Mouse (Mus musculus) forebrain, embryonic 15.5 days (tissue): ENCODE data around the gene Cmas. TPM values are rescaled to one million over a fixed set of nuclear protein-coding genes. Genes with fewer than 3 reads are reported as not detected.
A peak's percentile ranks its signal among the peaks of the same experiment; 100 is the strongest.

Experiments used
- ATAC-seq: fragments of 200-750 bp; cut with Nextera tagmentation; replicated peaks from 2 replicates; pipeline ENCODE4 v1.8.0; 2017; ENCODE audit warnings: mild to moderate bottlenecking, moderate TSS enrichment, moderate library complexity
- H3K27ac ChIP-seq: fragments of 300-500 bp; sonication (generic); replicated peaks from 2 replicates; pipeline ENCODE4 v1.5.1; 2015; ENCODE audit warnings: mild to moderate bottlenecking, inconsistent platforms
- H3K27me3 ChIP-seq: fragments of 300-500 bp; sonication (generic); 2 replicates; pipeline ENCODE4 v1.6.1; 2015; ENCODE audit warnings: inconsistent platforms
- H3K36me3 ChIP-seq: fragments of 300-500 bp; sonication (generic); 2 replicates; pipeline ENCODE4 v1.6.1; 2015; ENCODE audit warnings: mild to moderate bottlenecking, inconsistent platforms
- H3K4me1 ChIP-seq: fragments of 300-500 bp; sonication (generic); 2 replicates; pipeline ENCODE4 v1.6.1; 2015; ENCODE audit warnings: inconsistent platforms
- H3K4me2 ChIP-seq: fragments of 300-500 bp; sonication (generic); replicated peaks from 2 replicates; pipeline ENCODE4 v1.6.1; 2015; ENCODE audit warnings: mild to moderate bottlenecking, inconsistent platforms
- H3K4me3 ChIP-seq: fragments of 300-500 bp; sonication (generic); 2 replicates; pipeline ENCODE4 v1.5.1; 2015; ENCODE audit warnings: mild to moderate bottlenecking, inconsistent platforms
- H3K9ac ChIP-seq: fragments of 300-500 bp; sonication (generic); replicated peaks from 2 replicates; pipeline ENCODE4 v1.6.1; 2015; ENCODE audit warnings: mild to moderate bottlenecking, inconsistent platforms
- H3K9me3 ChIP-seq: fragments of 300-500 bp; sonication (generic); 2 replicates; pipeline ENCODE4 v1.6.1; 2016; ENCODE audit warnings: inconsistent platforms
- WGBS: fragments of 180-500 bp; shearing (Covaris S2); methylation state at CpG from one replicate; pipeline ENCODE4 v1.1.7; 2015; ENCODE audit warnings: mixed read lengths; 5-methylcytosine and 5-hydroxymethylcytosine counted together
- polyA plus RNA-seq: library from polyadenylated mRNA; unstranded; fragments of >200 nt; fragmentation: Nextera tagmentation; extraction: Ambion mirVana; gene quantifications from 2 replicates; pipeline ENCODE4 v1.2.1, GENCODE M21; 2015

Cmas gene
- polyA plus RNA-seq, 1 experiment from 2014 or later, result 160 TPM

- Histone ChIP-seq H3K9ac (no peak overlapping the region), H3K27ac (no peak overlapping the region), H3K4me2 (no peak overlapping the region), H3K9me3 (no peaks in the 10 kb centered on the region), H3K4me3 (no peak overlapping the region), H3K4me1 (peaks cover 8% of the 10 kb centered on the region; the same call in 1 of the 2 replicates), H3K36me3 (no peaks in the 10 kb centered on the region), H3K27me3 (no peaks in the 10 kb centered on the region)
- no peak for ATAC-seq
- 73% methylated on average over 7 of the region's 7 CpGs for WGBS
Observed at GRCm38 (mm10) chr6:142799704-142800374, 43.4 kb downstream of the Cmas start.

GRCm38 (mm10) chr6:142801687-142802086 lies 45.2 kb downstream of the Cmas start:
- Histone ChIP-seq H3K9me3 (no peaks in the 10 kb centered on the region), H3K27ac (no peak overlapping the region), H3K4me3 (no peak overlapping the region), H3K4me2 (no peak overlapping the region), H3K9ac (no peak overlapping the region), H3K4me1 (peaks cover 8% of the 10 kb centered on the region; the same call in 1 of the 2 replicates), H3K27me3 (no peaks in the 10 kb centered on the region), H3K36me3 (no peaks in the 10 kb centered on the region)
- ATAC-seq, result no peak
- WGBS, result 64% methylated on average over 5 of the region's 5 CpGs

- Histone ChIP-seq H3K4me1 (peaks cover 8% of the 10 kb centered on the region; the same call in 1 of the 2 replicates), H3K9ac (no peak overlapping the region), H3K36me3 (no peaks in the 10 kb centered on the region), H3K4me2 (no peak overlapping the region), H3K9me3 (no peaks in the 10 kb centered on the region), H3K27ac (no peak overlapping the region), H3K4me3 (no peak overlapping the region), H3K27me3 (no peaks in the 10 kb centered on the region)
- WGBS, result 67% methylated on average over 11 of the region's 11 CpGs
- no peak for ATAC-seq
Observed at GRCm38 (mm10) chr6:142802617-142803525, 46.4 kb downstream of the Cmas start.

GRCm38 (mm10) chr6:142804402-142804801 lies 47.9 kb downstream of the Cmas start, which contains the start of gene Sult6b2:
Gene Sult6b2, minus strand, starts transcription at chr6:142804502.
- Histone ChIP-seq H3K27me3 (no peaks in the 10 kb centered on the region), H3K36me3 (no peaks in the 10 kb centered on the region), H3K9me3 (no peaks in the 10 kb centered on the region), H3K4me1 (peaks cover 8% of the 10 kb centered on the region; the same call in 1 of the 2 replicates), H3K4me3 (no peak within 1 kb of the TSS), H3K9ac (no peak within 1 kb of the TSS), H3K4me2 (no peak within 1 kb of the TSS), H3K27ac (no peak within 1 kb of the TSS)
- ATAC-seq, result no peak

GRCm38 (mm10) chr6:142806326-142806725 lies 49.8 kb downstream of the Cmas start:
- no peaks in the 10 kb centered on the region for H3K9me3 ChIP-seq
- no peak overlapping the region for H3K9ac ChIP-seq
- WGBS, result 93% methylated on average over 4 of the region's 4 CpGs
- no peaks in the 10 kb centered on the region for H3K36me3 ChIP-seq
- H3K4me3 ChIP-seq, result no peak overlapping the region
- no peak for ATAC-seq
- H3K27ac ChIP-seq, result no peak overlapping the region
- H3K4me2 ChIP-seq, result no peak overlapping the region
- no peaks in the 10 kb centered on the region for H3K27me3 ChIP-seq
- H3K4me1 ChIP-seq, result peaks cover 7% of the 10 kb centered on the region; the same call in 1 of the 2 replicates

- Histone ChIP-seq H3K27ac (no peak overlapping the region), H3K27me3 (no peaks in the 10 kb centered on the region), H3K9ac (no peak overlapping the region), H3K4me2 (no peak overlapping the region), H3K9me3 (no peaks in the 10 kb centered on the region), H3K4me1 (peaks cover 10% of the 10 kb centered on the region), H3K36me3 (no peaks in the 10 kb centered on the region), H3K4me3 (no peak overlapping the region)
- no peak for ATAC-seq
- 53% methylated on average over 6 of the region's 6 CpGs for WGBS
Observed at GRCm38 (mm10) chr6:142809373-142810098, 53.0 kb downstream of the Cmas start.

- Histone ChIP-seq H3K4me2 (no peak overlapping the region), H3K27ac (no peak overlapping the region), H3K9ac (no peak overlapping the region), H3K4me1 (peaks cover 16% of the 10 kb centered on the region), H3K27me3 (no peaks in the 10 kb centered on the region), H3K36me3 (no peaks in the 10 kb centered on the region), H3K4me3 (no peak overlapping the region), H3K9me3 (no peaks in the 10 kb centered on the region)
- ATAC-seq, result no peak
- 67% methylated on average over 6 of the region's 6 CpGs for WGBS
Observed at GRCm38 (mm10) chr6:142810239-142810638, 53.8 kb downstream of the Cmas start.

GRCm38 (mm10) chr6:142812969-142813368 lies 56.5 kb downstream of the Cmas start:
- Histone ChIP-seq H3K27ac (no peak overlapping the region), H3K4me3 (no peak overlapping the region), H3K4me1 (peaks cover 21% of the 10 kb centered on the region), H3K9me3 (no peaks in the 10 kb centered on the region), H3K27me3 (no peaks in the 10 kb centered on the region), H3K4me2 (no peak overlapping the region), H3K9ac (no peak overlapping the region), H3K36me3 (no peaks in the 10 kb centered on the region)
- ATAC-seq, result no peak
- WGBS, result 50% methylated on average over 5 of the region's 5 CpGs

GRCm38 (mm10) chr6:142814011-142814410 lies 57.5 kb downstream of the Cmas start:
- Histone ChIP-seq H3K36me3 (no peaks in the 10 kb centered on the region), H3K9ac (no peak overlapping the region), H3K4me1 (peaks cover 21% of the 10 kb centered on the region), H3K4me3 (0 out of 2 replicates have a peak overlapping the region, but pooled peaks have one; percentile 34), H3K9me3 (no peaks in the 10 kb centered on the region), H3K27ac (no peak overlapping the region), H3K4me2 (peak overlapping the region; percentile 47; the same call in 1 of the 2 replicates), H3K27me3 (no peaks in the 10 kb centered on the region)
- ATAC-seq, result peak; percentile 45; the same call in 1 of the 2 replicates
- 47% methylated on average over 10 of the region's 10 CpGs for WGBS

GRCm38 (mm10) chr6:142814495-142814921 lies 58.0 kb downstream of the Cmas start:
- peak overlapping the region; percentile 34 for H3K4me3 ChIP-seq
- H3K9ac ChIP-seq, result peak overlapping the region; percentile 39
- H3K4me2 ChIP-seq, result peak overlapping the region; percentile 47
- H3K27me3 ChIP-seq, result no peaks in the 10 kb centered on the region
- H3K9me3 ChIP-seq, result no peaks in the 10 kb centered on the region
- peak overlapping the region; percentile 37; the same call in 1 of the 2 replicates for H3K27ac ChIP-seq
- 3% methylated on average over 15 of the region's 15 CpGs for WGBS
- ATAC-seq, result peak; percentile 62
- H3K4me1 ChIP-seq, result peaks cover 21% of the 10 kb centered on the region
- no peaks in the 10 kb centered on the region for H3K36me3 ChIP-seq

GRCm38 (mm10) chr6:142815513-142815912 lies 59.0 kb downstream of the Cmas start:
- peak; percentile 20; the same call in 1 of the 2 replicates for ATAC-seq
- no peaks in the 10 kb centered on the region for H3K36me3 ChIP-seq
- no peaks in the 10 kb centered on the region for H3K27me3 ChIP-seq
- H3K27ac ChIP-seq, result no peak overlapping the region
- H3K9ac ChIP-seq, result no peak overlapping the region
- H3K4me2 ChIP-seq, result no peak overlapping the region
- H3K9me3 ChIP-seq, result no peaks in the 10 kb centered on the region
- WGBS, result 55% methylated on average over 3 of the region's 3 CpGs
- H3K4me1 ChIP-seq, result peaks cover 21% of the 10 kb centered on the region
- no peak overlapping the region for H3K4me3 ChIP-seq
